Mouse (Mus musculus) neural tube, embryonic 15.5 days (tissue): Measurements from ENCODE around the gene Aven. TPM values are rescaled to one million over a fixed set of nuclear protein-coding genes. Genes with fewer than 3 reads are reported as not detected.

Experiments used
- ATAC-seq: fragments of 200-750 bp; cut with Nextera tagmentation; 2 replicates; pipeline ENCODE4 v1.8.0; 2017; ENCODE audit warnings: mild to moderate bottlenecking, moderate TSS enrichment, moderate library complexity; ENCODE audit not compliant: low FRiP score
- H3K27ac ChIP-seq: fragments of 300-500 bp; sonication (generic); replicated peaks from 2 replicates; pipeline ENCODE4 v1.5.1; 2015; ENCODE audit warnings: mild to moderate bottlenecking, inconsistent platforms
- H3K27me3 ChIP-seq: fragments of 300-500 bp; sonication (generic); replicated peaks from 2 replicates; pipeline ENCODE4 v1.6.1; 2015; ENCODE audit warnings: inconsistent platforms
- H3K36me3 ChIP-seq: fragments of 300-500 bp; sonication (generic); 2 replicates; pipeline ENCODE4 v1.6.1; 2015; ENCODE audit warnings: inconsistent platforms
- H3K4me1 ChIP-seq: fragments of 300-500 bp; sonication (generic); 2 replicates; pipeline ENCODE4 v1.6.1; 2015; ENCODE audit warnings: inconsistent platforms
- H3K4me2 ChIP-seq: fragments of 300-500 bp; sonication (generic); 2 replicates; pipeline ENCODE4 v1.6.1; 2015; ENCODE audit warnings: inconsistent platforms, mild to moderate bottlenecking, moderate library complexity
- H3K4me3 ChIP-seq: fragments of 300-500 bp; sonication (generic); replicated peaks from 2 replicates; pipeline ENCODE4 v1.5.1; 2015; ENCODE audit warnings: mild to moderate bottlenecking, inconsistent platforms
- H3K9ac ChIP-seq: fragments of 300-500 bp; sonication (generic); replicated peaks from 2 replicates; pipeline ENCODE4 v1.6.1; 2015; ENCODE audit warnings: mild to moderate bottlenecking, inconsistent platforms
- H3K9me3 ChIP-seq: fragments of 300-500 bp; sonication (generic); replicated peaks from 2 replicates; pipeline ENCODE4 v1.6.1; 2016; ENCODE audit warnings: inconsistent platforms
- WGBS: fragments of 180-500 bp; shearing (Covaris S2); methylation state at CpG from one replicate; pipeline ENCODE4 v1.1.7; 2015; ENCODE audit warnings: mixed read lengths; 5-methylcytosine and 5-hydroxymethylcytosine counted together
- polyA plus RNA-seq: library from polyadenylated mRNA; unstranded; fragments of >200 nt; fragmentation: Nextera tagmentation; extraction: Ambion mirVana; gene quantifications from 2 replicates; pipeline ENCODE4 v1.2.1, GENCODE M21; 2015

Aven gene
- polyA plus RNA-seq, 1 experiment from 2014 or later, result 4.1 TPM

GRCm38 (mm10) chr2:112470961-112471381, 21.8 kb upstream of the Aven start:
- H3K9me3 ChIP-seq, result no peaks in the 10 kb centered on the region
- H3K4me3 ChIP-seq, result no peak overlapping the region
- H3K36me3 ChIP-seq, result peaks cover 37% of the 10 kb centered on the region
- H3K4me2 ChIP-seq, result no peak overlapping the region
- H3K27ac ChIP-seq, result no peak overlapping the region
- WGBS, result 84% methylated on average over 5 of the region's 5 CpGs
- no peak for ATAC-seq
- no peaks in the 10 kb centered on the region for H3K27me3 ChIP-seq
- H3K9ac ChIP-seq, result no peak overlapping the region
- no peaks in the 10 kb centered on the region for H3K4me1 ChIP-seq

- 97% methylated on average over 2 of the region's 2 CpGs for WGBS
- ATAC-seq, result no peak
- H3K9me3 ChIP-seq, result no peaks in the 10 kb centered on the region
Measured at GRCm38 (mm10) chr2:112472076-112472475, 20.7 kb upstream of the Aven start.

GRCm38 (mm10) chr2:112474997-112475724, 17.6 kb upstream of the Aven start:
- no peak overlapping the region for H3K4me2 ChIP-seq
- 86% methylated on average over 5 of the region's 5 CpGs for WGBS

More at GRCm38 (mm10) chr2:112472076-112472475, 20.7 kb upstream of the Aven start:
- Histone ChIP-seq H3K4me3 (no peak overlapping the region), H3K27ac (no peak overlapping the region), H3K4me2 (no peak overlapping the region), H3K9ac (no peak overlapping the region), H3K36me3 (peaks cover 27% of the 10 kb centered on the region), H3K4me1 (no peaks in the 10 kb centered on the region), H3K27me3 (no peaks in the 10 kb centered on the region)

GRCm38 (mm10) chr2:112476554-112476953, 16.2 kb upstream of the Aven start:
- no peak overlapping the region for H3K27ac ChIP-seq
- WGBS, result 87% methylated on average over 6 of the region's 6 CpGs
- ATAC-seq, result no peak
- no peaks in the 10 kb centered on the region for H3K36me3 ChIP-seq
- H3K27me3 ChIP-seq, result no peaks in the 10 kb centered on the region
- H3K4me1 ChIP-seq, result no peaks in the 10 kb centered on the region
- no peak overlapping the region for H3K4me3 ChIP-seq
- no peak overlapping the region for H3K4me2 ChIP-seq
- H3K9me3 ChIP-seq, result no peaks in the 10 kb centered on the region
- H3K9ac ChIP-seq, result no peak overlapping the region

More at GRCm38 (mm10) chr2:112474997-112475724, 17.6 kb upstream of the Aven start:
- H3K36me3 ChIP-seq, result no peaks in the 10 kb centered on the region; the same call in 1 of the 2 replicates
- no peaks in the 10 kb centered on the region for H3K27me3 ChIP-seq
- no peak overlapping the region for H3K27ac ChIP-seq
- H3K9me3 ChIP-seq, result no peaks in the 10 kb centered on the region
- ATAC-seq, result no peak
- H3K4me1 ChIP-seq, result no peaks in the 10 kb centered on the region
- H3K9ac ChIP-seq, result no peak overlapping the region
- no peak overlapping the region for H3K4me3 ChIP-seq

- Histone ChIP-seq H3K9me3 (no peaks in the 10 kb centered on the region), H3K27ac (no peak within 1 kb of the TSS), H3K4me2 (no peak within 1 kb of the TSS), H3K4me1 (no peaks in the 10 kb centered on the region), H3K27me3 (no peaks in the 10 kb centered on the region), H3K4me3 (no peak within 1 kb of the TSS), H3K9ac (no peak within 1 kb of the TSS), H3K36me3 (no peaks in the 10 kb centered on the region)
- ATAC-seq, result no peak
- 92% methylated on average over 5 of the region's 5 CpGs for WGBS
Measured at GRCm38 (mm10) chr2:112480669-112481068, 12.1 kb upstream of the Aven start, which contains the start of gene Chrm5. Gene Chrm5, minus strand, starts transcription at chr2:112480769.

- no peaks in the 10 kb centered on the region for H3K4me1 ChIP-seq
- no peak overlapping the region for H3K27ac ChIP-seq
- no peaks in the 10 kb centered on the region for H3K27me3 ChIP-seq
- peak; percentile 79 for ATAC-seq
- WGBS, result 0% methylated on average over 2 of the region's 2 CpGs
- H3K4me2 ChIP-seq, result no peak overlapping the region
- no peaks in the 10 kb centered on the region for H3K36me3 ChIP-seq
- H3K4me3 ChIP-seq, result no peak overlapping the region
- no peaks in the 10 kb centered on the region for H3K9me3 ChIP-seq
- no peak overlapping the region for H3K9ac ChIP-seq
Measured at GRCm38 (mm10) chr2:112481564-112481963, 11.2 kb upstream of the Aven start.

- Histone ChIP-seq H3K9me3 (no peaks in the 10 kb centered on the region), H3K36me3 (no peaks in the 10 kb centered on the region), H3K4me1 (no peaks in the 10 kb centered on the region), H3K27ac (no peak overlapping the region), H3K27me3 (no peaks in the 10 kb centered on the region), H3K4me2 (no peak overlapping the region), H3K9ac (no peak overlapping the region), H3K4me3 (no peak overlapping the region)
- 71% methylated on average over 5 of the region's 5 CpGs for WGBS
- no peak for ATAC-seq
Measured at GRCm38 (mm10) chr2:112482533-112483333, 10.0 kb upstream of the Aven start.

- H3K36me3 ChIP-seq, result no peaks in the 10 kb centered on the region
- H3K9ac ChIP-seq, result no peak overlapping the region
- no peaks in the 10 kb centered on the region for H3K27me3 ChIP-seq
- no peak overlapping the region for H3K4me3 ChIP-seq
- no peak for ATAC-seq
- no peak overlapping the region for H3K27ac ChIP-seq
- WGBS, result 80% methylated on average over 2 of the region's 2 CpGs
- no peaks in the 10 kb centered on the region for H3K4me1 ChIP-seq
- no peaks in the 10 kb centered on the region for H3K9me3 ChIP-seq
- H3K4me2 ChIP-seq, result no peak overlapping the region
Measured at GRCm38 (mm10) chr2:112483334-112483651, 9.5 kb upstream of the Aven start.

GRCm38 (mm10) chr2:112484886-112485285, 7.9 kb upstream of the Aven start:
- Histone ChIP-seq H3K9ac (no peak overlapping the region), H3K9me3 (no peaks in the 10 kb centered on the region), H3K27me3 (no peaks in the 10 kb centered on the region), H3K36me3 (no peaks in the 10 kb centered on the region), H3K4me2 (no peak overlapping the region), H3K4me3 (no peak overlapping the region), H3K4me1 (no peaks in the 10 kb centered on the region), H3K27ac (no peak overlapping the region)
- WGBS, result 81% methylated on average over 2 of the region's 2 CpGs
- ATAC-seq, result no peak

GRCm38 (mm10) chr2:112490483-112491196, 2.1 kb upstream of the Aven start:
- peaks cover 13% of the 10 kb centered on the region for H3K4me1 ChIP-seq
- no peak overlapping the region for H3K4me3 ChIP-seq
- no peak overlapping the region for H3K4me2 ChIP-seq
- no peak for ATAC-seq
- no peak overlapping the region for H3K9ac ChIP-seq
- H3K27me3 ChIP-seq, result no peaks in the 10 kb centered on the region
- no peaks in the 10 kb centered on the region for H3K9me3 ChIP-seq
- H3K36me3 ChIP-seq, result no peaks in the 10 kb centered on the region
- WGBS, result 77% methylated on average over 11 of the region's 11 CpGs
- no peak overlapping the region for H3K27ac ChIP-seq

- Histone ChIP-seq H3K9me3 (no peaks in the 10 kb centered on the region), H3K4me3 (no peak overlapping the region), H3K9ac (no peak overlapping the region), H3K27ac (no peak overlapping the region), H3K4me2 (peak overlapping the region; percentile 76; the same call in 1 of the 2 replicates), H3K4me1 (peaks cover 13% of the 10 kb centered on the region), H3K27me3 (no peaks in the 10 kb centered on the region), H3K36me3 (no peaks in the 10 kb centered on the region)
- no peak for ATAC-seq
- WGBS, result 66% methylated on average over 5 of the region's 5 CpGs
Measured at GRCm38 (mm10) chr2:112491629-112492028, 1.1 kb upstream of the Aven start.
